Mouse (Mus musculus) thymus, postnatal 0 days (tissue): ENCODE measurements around the gene Fhit. TPM values are rescaled to one million over a fixed set of nuclear protein-coding genes. Genes with fewer than 3 reads are reported as not detected.
"Not testable (repeated sequence)": the region's sequence is repeated elsewhere in the genome, so short reads cannot be mapped to it uniquely, and the experiment has no call there.

Experiments used
- DNase-seq: peaks from one replicate; pipeline ENCODE4 v3.0.0-alpha.2; 2015; ENCODE audit warnings: low spot score
- polyA plus RNA-seq: library from polyadenylated mRNA; unstranded; fragments of >200 nt; fragmentation: Nextera tagmentation; extraction: Ambion mirVana; gene quantifications from 2 replicates; pipeline ENCODE4 v1.2.1, GENCODE M21; 2015

Fhit gene
- polyA plus RNA-seq, 1 experiment from 2014 or later, result 18.0 TPM

DNA sequence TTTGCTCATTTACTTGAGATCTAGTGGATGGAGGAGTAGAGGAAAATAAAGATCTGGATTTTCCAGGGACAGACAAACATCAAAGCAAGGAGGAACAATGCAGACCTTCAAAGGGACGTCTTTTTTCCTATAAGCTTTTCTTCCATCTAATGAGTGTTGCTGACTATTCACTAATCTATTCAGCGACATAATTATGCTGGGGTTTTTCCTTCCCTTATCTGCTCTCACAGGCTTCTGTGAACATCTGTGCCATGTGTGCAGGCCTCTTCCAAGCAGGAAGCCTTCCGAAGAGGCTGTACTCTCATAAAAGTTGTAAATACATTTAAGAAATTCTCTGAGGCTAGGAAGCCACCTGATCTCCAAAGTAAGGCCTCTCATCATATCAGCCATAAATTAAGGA is 228.2 kb downstream of the Fhit start:
- no peak for DNase-seq

GRCm38 (mm10) chr14:10917893-10918803 is 243.7 kb downstream of the Fhit start:
- DNase-seq, result no peak

GRCm38 (mm10) chr14:10908011-10908410 is 253.8 kb downstream of the Fhit start:
- DNase-seq, result no peak

DNA sequence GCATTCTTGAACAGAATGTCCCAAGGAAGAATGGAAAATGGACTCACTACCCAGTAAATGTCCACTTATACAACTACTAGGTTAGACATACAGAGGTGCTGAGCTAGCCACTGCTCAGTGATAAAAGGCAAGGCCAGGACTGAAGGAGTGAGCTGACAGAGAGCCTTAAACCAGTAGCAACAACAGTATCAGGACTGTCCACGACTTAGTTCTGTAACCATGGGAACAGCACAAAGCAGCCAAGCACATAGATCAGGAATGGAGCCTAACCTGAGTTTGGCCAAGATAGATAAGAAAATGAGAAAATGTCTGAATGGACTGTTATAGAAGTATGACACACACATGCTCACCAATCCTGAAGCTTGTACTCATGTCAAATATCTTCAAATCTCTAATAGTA is 279.1 kb downstream of the Fhit start:
- no peak for DNase-seq

DNA sequence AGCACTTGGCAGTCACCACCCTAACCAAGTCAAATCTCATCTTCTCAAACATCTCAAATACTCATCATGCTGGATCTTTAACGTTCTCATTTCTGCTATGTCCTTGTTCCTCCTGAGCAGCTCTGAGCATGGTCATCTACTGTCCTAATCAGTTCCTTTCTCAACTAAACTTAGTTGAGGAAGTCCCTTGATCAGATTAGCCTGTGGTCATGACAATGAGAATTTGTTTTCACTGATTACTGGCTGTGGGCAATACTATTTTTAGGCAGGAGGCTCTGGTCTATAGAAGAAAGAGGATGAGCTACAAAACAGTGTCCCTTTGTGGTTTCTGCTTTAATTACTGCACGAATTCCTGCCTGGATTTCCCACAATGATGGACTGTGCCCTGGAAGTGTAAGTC is 281.1 kb downstream of the Fhit start:
- no peak for DNase-seq

GRCm38 (mm10) chr14:10874595-10875372 is 287.1 kb downstream of the Fhit start:
- DNase-seq, result no peak

DNA sequence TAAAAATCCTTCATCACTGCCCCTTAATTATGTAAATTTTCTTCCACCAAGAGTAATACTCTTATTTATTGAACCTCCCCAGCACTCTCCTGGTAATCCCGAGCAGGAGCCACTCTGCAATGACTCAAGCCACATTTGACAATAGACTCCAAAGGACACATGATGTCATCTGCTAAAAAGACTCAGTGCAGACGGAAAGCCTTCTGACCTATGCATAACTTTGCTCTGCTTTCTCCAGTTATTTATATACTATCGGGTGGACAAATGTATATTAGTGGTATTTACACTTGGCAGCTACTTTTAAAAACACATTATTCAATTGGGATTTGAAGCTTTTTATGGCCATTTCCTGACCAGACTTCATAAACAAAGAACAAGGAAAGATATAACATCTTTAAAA is 304.2 kb downstream of the Fhit start:
- DNase-seq, result no peak

DNA sequence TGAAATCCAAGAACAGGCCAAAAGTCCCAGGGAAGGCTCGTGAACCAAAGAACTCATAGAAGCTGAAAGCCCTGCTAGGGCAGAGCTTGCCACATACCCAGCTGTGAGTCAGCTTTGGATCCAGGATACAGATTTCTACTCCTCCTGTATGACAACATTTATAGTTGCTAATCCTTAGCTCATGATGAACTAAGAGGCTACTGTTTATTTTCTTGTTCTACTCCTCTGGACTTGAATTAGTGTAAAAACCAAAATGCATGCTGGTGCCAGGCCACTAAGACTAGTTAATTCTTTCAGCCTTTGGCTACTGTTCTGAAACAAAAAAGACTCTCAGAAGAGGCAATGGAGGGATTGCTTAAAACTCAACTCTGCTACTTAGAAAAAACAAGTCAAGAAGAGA is 309.9 kb downstream of the Fhit start:
- no peak for DNase-seq

GRCm38 (mm10) chr14:10836001-10836400 is 325.8 kb downstream of the Fhit start:
- no peak for DNase-seq

DNA sequence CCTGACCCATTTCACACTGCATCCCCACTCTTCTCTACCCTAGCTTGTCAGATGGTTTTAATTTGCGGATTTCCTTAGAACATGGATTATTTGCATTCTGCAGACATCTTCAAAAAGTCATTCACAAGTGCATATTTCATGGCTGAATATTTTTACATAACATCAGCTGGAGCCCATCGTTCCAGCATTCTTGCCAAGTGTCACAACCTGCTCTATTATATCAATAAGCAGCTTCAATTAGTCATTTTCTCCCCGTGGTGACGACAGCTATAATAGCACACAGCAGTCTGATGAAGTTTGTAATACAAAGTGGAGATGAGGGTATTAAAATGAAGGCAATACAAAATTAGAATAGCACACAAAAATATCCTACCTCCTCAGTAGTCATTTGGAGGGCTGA is 337.0 kb downstream of the Fhit start:
- no peak for DNase-seq

- DNase-seq, result no peak
These were observed 348.3 kb downstream of the Fhit start for GRCm38 (mm10) chr14:10813551-10813950.

DNA sequence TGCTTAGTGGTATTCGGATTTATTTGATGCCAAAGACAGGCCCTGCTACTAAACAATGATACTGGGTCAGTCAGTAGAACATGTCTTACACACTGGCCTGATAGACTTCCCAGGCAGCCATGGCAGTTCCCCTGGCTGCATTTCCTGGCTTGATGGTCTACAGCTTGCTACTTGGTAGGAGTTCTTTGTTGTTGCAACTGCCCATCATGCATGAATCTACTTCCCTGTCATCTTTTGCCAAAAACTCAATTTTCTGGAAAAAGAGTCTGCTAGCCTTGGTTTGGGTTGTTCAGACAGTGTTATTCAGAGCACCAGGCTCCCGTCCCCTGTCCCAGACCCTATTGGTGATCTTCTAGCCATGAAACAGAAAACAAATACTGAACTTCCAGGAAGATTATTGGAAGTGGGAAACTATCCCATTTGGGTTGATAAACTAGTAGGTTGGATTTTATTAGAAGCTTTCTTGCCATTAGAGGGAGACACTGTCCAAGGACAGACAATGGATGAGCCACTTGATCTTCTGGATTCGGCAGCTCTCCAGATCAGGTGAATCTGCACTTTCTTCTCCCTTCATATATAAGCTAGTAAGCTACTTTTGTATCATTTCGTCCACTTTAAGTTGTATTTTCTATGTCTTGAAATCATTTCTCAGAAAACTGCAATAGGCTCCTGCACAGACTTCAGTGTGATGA is 363.2 kb downstream of the Fhit start:
- no peak for DNase-seq

DNA sequence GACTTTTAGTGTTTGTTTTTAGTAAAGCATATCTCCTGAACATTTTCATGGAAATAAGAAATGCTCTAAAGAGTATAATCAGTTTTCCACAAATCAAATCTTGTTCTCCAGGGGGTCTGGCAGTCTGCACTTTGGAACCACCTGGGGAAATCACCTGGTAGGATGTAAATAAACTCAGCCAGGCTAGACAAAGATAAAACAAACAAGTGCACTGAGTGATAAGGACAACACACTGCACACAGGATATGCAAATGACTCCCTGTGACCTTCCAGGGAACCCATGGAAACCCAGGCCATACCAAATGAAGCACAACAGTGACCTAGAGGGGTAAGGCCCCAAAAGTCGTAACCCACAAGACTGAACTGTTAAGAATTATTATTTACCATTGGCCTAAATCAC is 364.2 kb downstream of the Fhit start:
- DNase-seq, result no peak

DNA sequence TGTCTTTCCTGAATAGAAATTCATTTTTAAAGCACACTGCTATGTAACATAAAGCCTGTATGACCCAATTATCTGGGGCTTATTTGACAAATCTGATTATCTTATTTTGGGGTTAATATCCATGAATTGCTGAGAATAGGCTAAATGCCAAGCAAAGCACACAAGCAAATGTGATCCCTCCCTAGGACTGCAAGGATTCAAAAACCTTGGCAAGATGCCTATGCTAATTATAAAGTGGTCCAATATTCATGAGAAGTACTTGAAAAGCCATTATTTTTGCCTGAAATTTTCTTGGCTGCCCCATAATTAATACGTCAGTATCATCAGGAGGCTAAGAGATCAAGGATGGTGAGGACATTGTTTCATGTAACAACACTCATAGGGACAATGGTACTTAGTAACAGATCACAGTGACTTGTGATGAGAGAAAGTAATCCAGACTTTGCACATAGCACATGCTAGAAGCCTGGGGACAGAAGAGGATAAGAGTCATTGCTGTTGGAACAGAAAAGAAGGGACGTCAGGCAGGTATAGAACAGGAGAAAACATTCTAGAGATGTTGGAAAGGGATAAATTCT is 366.2 kb downstream of the Fhit start:
- DNase-seq, result no peak

DNA sequence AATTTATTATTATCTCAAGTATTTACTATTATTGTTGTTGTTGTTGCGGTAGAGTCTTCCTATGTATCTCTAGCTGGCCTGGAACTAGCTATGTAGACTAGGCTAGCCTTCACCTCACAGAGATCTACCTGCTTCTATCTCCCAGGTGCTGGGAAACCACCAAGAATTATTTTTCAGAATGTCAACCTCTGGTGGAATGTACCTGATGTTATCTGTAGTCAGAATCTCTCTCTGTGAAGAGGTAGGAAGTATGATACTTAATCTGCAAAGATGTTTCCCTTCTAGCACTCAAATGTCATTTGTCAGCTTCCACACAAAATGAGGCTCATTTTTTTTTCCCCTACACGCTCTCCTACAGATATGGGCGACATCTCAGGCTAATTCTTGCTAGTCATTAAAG is 377.9 kb downstream of the Fhit start:
- DNase-seq, result no peak

GRCm38 (mm10) chr14:10778721-10779120 is 383.1 kb downstream of the Fhit start:
- no peak for DNase-seq

GRCm38 (mm10) chr14:10754883-10755282 is 407.0 kb downstream of the Fhit start:
- not testable (repeated sequence) for DNase-seq

DNA sequence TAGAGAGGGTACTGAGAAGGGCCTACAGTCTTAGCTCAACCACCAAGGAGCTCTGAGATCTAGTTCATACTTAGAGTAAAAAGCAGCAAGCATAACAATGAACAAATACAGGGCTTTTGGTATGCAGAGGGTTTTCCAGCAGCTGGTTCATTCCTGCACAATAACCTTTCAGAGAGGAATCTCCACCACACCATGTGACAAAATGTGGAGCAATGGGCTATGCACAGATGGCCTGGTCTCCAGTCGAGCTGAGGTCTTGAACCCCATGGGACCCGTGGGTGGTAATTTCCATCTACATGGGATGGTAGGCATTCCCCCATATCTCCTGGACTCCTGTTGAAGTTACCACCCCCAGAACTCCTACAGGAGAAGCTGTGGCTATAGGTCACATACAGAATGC is 423.8 kb downstream of the Fhit start:
- no peak for DNase-seq

DNA sequence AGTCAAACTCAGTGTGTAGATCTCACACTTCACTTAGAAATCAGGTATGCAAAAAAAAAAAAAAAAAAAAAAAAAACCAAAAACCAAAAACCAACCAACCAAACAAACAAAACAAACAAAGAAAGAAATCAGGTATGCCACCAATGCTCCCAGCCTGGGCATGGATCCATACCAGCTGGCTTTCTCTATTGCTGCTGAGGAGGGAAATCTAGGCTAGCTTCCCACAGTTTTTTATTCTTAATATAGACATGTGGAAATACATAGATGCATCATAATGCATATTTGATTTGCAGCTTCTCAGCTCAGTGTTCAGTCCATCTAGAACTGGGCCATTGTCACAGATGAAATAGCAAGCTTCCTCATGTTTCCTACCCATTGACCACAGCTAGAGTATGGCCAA is 439.3 kb downstream of the Fhit start:
- no peak for DNase-seq

- no peak for DNase-seq
These were observed 448.9 kb downstream of the Fhit start for GRCm38 (mm10) chr14:10712916-10713315.

- no peak for DNase-seq
These were observed 449.3 kb downstream of the Fhit start for GRCm38 (mm10) chr14:10712522-10712881.
